Mouse (Mus musculus): ENCODE results near the gene Cdon. TPM values are rescaled to one million over a fixed set of nuclear protein-coding genes. Genes with fewer than 3 reads are reported as not detected.

Cdon gene
- polyA plus RNA-seq, 1 experiment from 2014 or later = 5.0 TPM

- Histone ChIP-seq H3K4me1 (ENCODE audit: control insufficient read depth, insufficient read depth, low read length) (peaks cover 10% of the 10 kb centered on the region), H3K4me2 (ENCODE audit: low read depth, low read length) (no peak overlapping the region), H3K27me3 (ENCODE audit: control insufficient read depth, insufficient read depth, low read length) (no peaks in the 10 kb centered on the region), H3K27ac (ENCODE audit: low read length) (no peak overlapping the region), H3K9me3 (replicated peaks; ENCODE audit: control insufficient read depth, low read length) (no peaks in the 10 kb centered on the region), H3K4me3 (ENCODE audit: low read length) (no peak overlapping the region), H3K9ac (ENCODE audit: low read length) (no peak overlapping the region), H3K36me3 (ENCODE audit: control insufficient read depth, insufficient read depth) (no peaks in the 10 kb centered on the region)
- ATAC-seq (replicated peaks; ENCODE audit: extremely low read depth, insufficient read depth, low FRiP score) = no peak
- 76% methylated on average over 6 of the region's 6 CpGs for WGBS
Observed at GRCm38 (mm10) chr9:35520631-35521348, 99.9 kb downstream of the Cdon start.

- Histone ChIP-seq H3K4me1 (ENCODE audit: control insufficient read depth, insufficient read depth, low read length) (peaks cover 10% of the 10 kb centered on the region), H3K4me3 (ENCODE audit: low read length) (no peak overlapping the region), H3K4me2 (ENCODE audit: low read depth, low read length) (no peak overlapping the region), H3K27ac (ENCODE audit: low read length) (no peak overlapping the region; the same call in 1 of the 2 replicates), H3K36me3 (ENCODE audit: control insufficient read depth, insufficient read depth) (no peaks in the 10 kb centered on the region), H3K9me3 (replicated peaks; ENCODE audit: control insufficient read depth, low read length) (no peaks in the 10 kb centered on the region), H3K27me3 (ENCODE audit: control insufficient read depth, insufficient read depth, low read length) (no peaks in the 10 kb centered on the region), H3K9ac (ENCODE audit: low read length) (no peak overlapping the region)
- no peak for ATAC-seq (replicated peaks; ENCODE audit: extremely low read depth, insufficient read depth, low FRiP score)
- 78% methylated on average over 2 of the region's 2 CpGs for WGBS
Observed at GRCm38 (mm10) chr9:35522241-35522640, 101.3 kb downstream of the Cdon start.

GRCm38 (mm10) chr9:35522821-35523515 lies 102.0 kb downstream of the Cdon start:
- WGBS = 68% methylated on average over 1 of the region's 1 CpGs
- Histone ChIP-seq H3K4me2 (ENCODE audit: low read depth, low read length) (no peak overlapping the region; the same call in 1 of the 2 replicates), H3K9ac (ENCODE audit: low read length) (no peak overlapping the region), H3K4me1 (ENCODE audit: control insufficient read depth, insufficient read depth, low read length) (peaks cover 10% of the 10 kb centered on the region), H3K27ac (ENCODE audit: low read length) (peak overlapping the region; percentile 31; the same call in 1 of the 2 replicates), H3K36me3 (ENCODE audit: control insufficient read depth, insufficient read depth) (no peaks in the 10 kb centered on the region), H3K27me3 (ENCODE audit: control insufficient read depth, insufficient read depth, low read length) (no peaks in the 10 kb centered on the region), H3K4me3 (ENCODE audit: low read length) (no peak overlapping the region), H3K9me3 (replicated peaks; ENCODE audit: control insufficient read depth, low read length) (no peaks in the 10 kb centered on the region)
- peak; percentile 42; the same call in 1 of the 2 replicates for ATAC-seq (replicated peaks; ENCODE audit: extremely low read depth, insufficient read depth, low FRiP score)

- no peak overlapping the region for H3K4me3 ChIP-seq (ENCODE audit: low read length)
- H3K27ac ChIP-seq (ENCODE audit: low read length) = peak overlapping the region; percentile 34; the same call in 1 of the 2 replicates
- no peaks in the 10 kb centered on the region for H3K36me3 ChIP-seq (ENCODE audit: control insufficient read depth, insufficient read depth)
- H3K27me3 ChIP-seq (ENCODE audit: control insufficient read depth, insufficient read depth, low read length) = no peaks in the 10 kb centered on the region
- peaks cover 10% of the 10 kb centered on the region for H3K4me1 ChIP-seq (ENCODE audit: control insufficient read depth, insufficient read depth, low read length)
- WGBS = 51% methylated on average over 5 of the region's 5 CpGs
- no peak overlapping the region; the same call in 1 of the 2 replicates for H3K4me2 ChIP-seq (ENCODE audit: low read depth, low read length)
- ATAC-seq (replicated peaks; ENCODE audit: extremely low read depth, insufficient read depth, low FRiP score) = peak; percentile 88
- H3K9ac ChIP-seq (ENCODE audit: low read length) = no peak overlapping the region
- no peaks in the 10 kb centered on the region for H3K9me3 ChIP-seq (replicated peaks; ENCODE audit: control insufficient read depth, low read length)
Observed at GRCm38 (mm10) chr9:35523541-35523940, 102.6 kb downstream of the Cdon start.

GRCm38 (mm10) chr9:35523941-35524411 lies 103.0 kb downstream of the Cdon start:
- Histone ChIP-seq H3K9ac (ENCODE audit: low read length) (no peak overlapping the region), H3K27me3 (ENCODE audit: control insufficient read depth, insufficient read depth, low read length) (no peaks in the 10 kb centered on the region), H3K4me3 (ENCODE audit: low read length) (no peak overlapping the region), H3K36me3 (ENCODE audit: control insufficient read depth, insufficient read depth) (no peaks in the 10 kb centered on the region), H3K4me1 (ENCODE audit: control insufficient read depth, insufficient read depth, low read length) (peaks cover 10% of the 10 kb centered on the region), H3K9me3 (replicated peaks; ENCODE audit: control insufficient read depth, low read length) (no peaks in the 10 kb centered on the region), H3K4me2 (ENCODE audit: low read depth, low read length) (no peak overlapping the region), H3K27ac (ENCODE audit: low read length) (peak overlapping the region; percentile 34; the same call in 1 of the 2 replicates)
- 20% methylated on average over 7 of the region's 7 CpGs for WGBS
- peak; percentile 67 for ATAC-seq (replicated peaks; ENCODE audit: extremely low read depth, insufficient read depth, low FRiP score)

- Histone ChIP-seq H3K4me1 (ENCODE audit: control insufficient read depth, insufficient read depth, low read length) (no peaks in the 10 kb centered on the region), H3K4me2 (ENCODE audit: low read depth, low read length) (no peak overlapping the region), H3K27ac (ENCODE audit: low read length) (no peak overlapping the region), H3K9ac (ENCODE audit: low read length) (no peak overlapping the region), H3K27me3 (ENCODE audit: control insufficient read depth, insufficient read depth, low read length) (no peaks in the 10 kb centered on the region), H3K36me3 (ENCODE audit: control insufficient read depth, insufficient read depth) (no peaks in the 10 kb centered on the region), H3K4me3 (ENCODE audit: low read length) (no peak overlapping the region), H3K9me3 (replicated peaks; ENCODE audit: control insufficient read depth, low read length) (no peaks in the 10 kb centered on the region)
- WGBS = 48% methylated on average over 3 of the region's 3 CpGs
- ATAC-seq (replicated peaks; ENCODE audit: extremely low read depth, insufficient read depth, low FRiP score) = no peak
Observed at GRCm38 (mm10) chr9:35529141-35529540, 108.2 kb downstream of the Cdon start.

- no peaks in the 10 kb centered on the region for H3K4me1 ChIP-seq (ENCODE audit: control insufficient read depth, insufficient read depth, low read length)
- H3K27ac ChIP-seq (ENCODE audit: low read length) = no peak overlapping the region
- no peaks in the 10 kb centered on the region for H3K36me3 ChIP-seq (ENCODE audit: control insufficient read depth, insufficient read depth)
- no peak overlapping the region for H3K4me3 ChIP-seq (ENCODE audit: low read length)
- H3K4me2 ChIP-seq (ENCODE audit: low read depth, low read length) = no peak overlapping the region
- H3K9me3 ChIP-seq (replicated peaks; ENCODE audit: control insufficient read depth, low read length) = no peaks in the 10 kb centered on the region
- ATAC-seq (replicated peaks; ENCODE audit: extremely low read depth, insufficient read depth, low FRiP score) = no peak
- no peak overlapping the region for H3K9ac ChIP-seq (ENCODE audit: low read length)
- H3K27me3 ChIP-seq (ENCODE audit: control insufficient read depth, insufficient read depth, low read length) = no peaks in the 10 kb centered on the region
- WGBS = 9% methylated on average over 1 of the region's 1 CpGs
Observed at GRCm38 (mm10) chr9:35529796-35530195, 108.9 kb downstream of the Cdon start.

- H3K27ac ChIP-seq (ENCODE audit: low read length) = no peak overlapping the region
- no peaks in the 10 kb centered on the region for H3K27me3 ChIP-seq (ENCODE audit: control insufficient read depth, insufficient read depth, low read length)
- no peaks in the 10 kb centered on the region for H3K9me3 ChIP-seq (replicated peaks; ENCODE audit: control insufficient read depth, low read length)
- H3K4me2 ChIP-seq (ENCODE audit: low read depth, low read length) = no peak overlapping the region
- no peak for ATAC-seq (replicated peaks; ENCODE audit: extremely low read depth, insufficient read depth, low FRiP score)
- WGBS = 66% methylated on average over 9 of the region's 9 CpGs
- H3K4me3 ChIP-seq (ENCODE audit: low read length) = no peak overlapping the region
- H3K36me3 ChIP-seq (ENCODE audit: control insufficient read depth, insufficient read depth) = no peaks in the 10 kb centered on the region
- no peaks in the 10 kb centered on the region for H3K4me1 ChIP-seq (ENCODE audit: control insufficient read depth, insufficient read depth, low read length)
- no peak overlapping the region for H3K9ac ChIP-seq (ENCODE audit: low read length)
Observed at GRCm38 (mm10) chr9:35533266-35533665, 112.3 kb downstream of the Cdon start.

- Histone ChIP-seq H3K4me2 (ENCODE audit: low read depth, low read length) (no peak overlapping the region), H3K4me3 (ENCODE audit: low read length) (no peak overlapping the region), H3K27ac (ENCODE audit: low read length) (no peak overlapping the region), H3K9ac (ENCODE audit: low read length) (no peak overlapping the region), H3K36me3 (ENCODE audit: control insufficient read depth, insufficient read depth) (no peaks in the 10 kb centered on the region), H3K9me3 (replicated peaks; ENCODE audit: control insufficient read depth, low read length) (no peaks in the 10 kb centered on the region), H3K4me1 (ENCODE audit: control insufficient read depth, insufficient read depth, low read length) (no peaks in the 10 kb centered on the region), H3K27me3 (ENCODE audit: control insufficient read depth, insufficient read depth, low read length) (no peaks in the 10 kb centered on the region)
- ATAC-seq (replicated peaks; ENCODE audit: extremely low read depth, insufficient read depth, low FRiP score) = peak; percentile 80
- WGBS = 8% methylated on average over 2 of the region's 2 CpGs
Observed at GRCm38 (mm10) chr9:35535110-35535509, 114.2 kb downstream of the Cdon start.

Measured in heart, embryonic 16.5 days (tissue).